Mouse (Mus musculus) kidney, postnatal 14 days (tissue): ENCODE data around the gene Gm10642.

Source experiments
- DNase-seq: peaks from one replicate; pipeline ENCODE4 v3.0.0; 2022; ENCODE audit warnings: mixed read lengths

Gene Gm10642

DNA sequence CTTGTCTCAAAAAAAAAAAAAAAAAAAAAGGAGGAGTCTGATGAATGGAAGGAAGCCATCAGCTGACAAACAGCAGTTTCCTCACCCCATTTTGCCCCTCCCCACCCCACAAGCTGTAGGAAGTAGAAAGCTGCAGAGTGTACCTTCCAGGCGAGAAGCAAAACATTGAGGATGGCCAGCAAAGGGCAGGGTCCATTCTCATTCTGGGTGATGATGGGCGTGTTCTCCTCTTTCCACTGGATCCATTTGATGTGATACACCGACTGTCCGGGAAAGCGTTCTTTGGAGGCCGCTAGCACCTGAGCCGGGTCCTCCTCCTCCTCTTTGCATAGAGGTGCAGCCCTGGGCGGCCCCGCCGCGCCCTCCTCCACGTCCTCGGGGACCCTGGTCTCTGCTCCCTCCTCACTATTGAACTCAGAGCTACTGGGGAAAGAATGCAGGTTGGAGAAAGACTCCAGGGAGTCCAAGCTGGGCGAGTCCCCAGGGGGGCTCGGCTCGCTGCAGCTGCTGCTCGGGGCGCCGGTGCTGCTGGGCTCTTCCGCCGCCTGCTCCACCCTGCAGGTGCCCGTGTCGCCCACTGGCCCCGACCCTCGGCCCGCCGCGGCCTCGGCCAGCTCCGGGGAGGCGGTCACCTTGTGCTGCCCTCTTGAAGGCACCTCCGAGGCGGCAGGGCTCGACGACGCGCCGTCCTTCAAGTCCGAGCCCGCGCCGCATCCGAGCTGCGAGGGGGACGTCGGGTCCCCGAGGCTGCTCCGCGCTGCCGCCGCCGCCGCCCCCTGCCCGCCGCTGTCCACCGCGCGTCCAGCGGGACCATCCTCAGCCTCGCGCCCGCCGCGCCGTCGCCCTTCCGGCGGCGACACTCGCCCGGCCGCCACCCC is at the start of gene Gm10642:
Gene Gm10642, plus strand, starts transcription at position 122 of the 878 bp plus-strand sequence.
- DNase-seq = peak; percentile 78

DNA sequence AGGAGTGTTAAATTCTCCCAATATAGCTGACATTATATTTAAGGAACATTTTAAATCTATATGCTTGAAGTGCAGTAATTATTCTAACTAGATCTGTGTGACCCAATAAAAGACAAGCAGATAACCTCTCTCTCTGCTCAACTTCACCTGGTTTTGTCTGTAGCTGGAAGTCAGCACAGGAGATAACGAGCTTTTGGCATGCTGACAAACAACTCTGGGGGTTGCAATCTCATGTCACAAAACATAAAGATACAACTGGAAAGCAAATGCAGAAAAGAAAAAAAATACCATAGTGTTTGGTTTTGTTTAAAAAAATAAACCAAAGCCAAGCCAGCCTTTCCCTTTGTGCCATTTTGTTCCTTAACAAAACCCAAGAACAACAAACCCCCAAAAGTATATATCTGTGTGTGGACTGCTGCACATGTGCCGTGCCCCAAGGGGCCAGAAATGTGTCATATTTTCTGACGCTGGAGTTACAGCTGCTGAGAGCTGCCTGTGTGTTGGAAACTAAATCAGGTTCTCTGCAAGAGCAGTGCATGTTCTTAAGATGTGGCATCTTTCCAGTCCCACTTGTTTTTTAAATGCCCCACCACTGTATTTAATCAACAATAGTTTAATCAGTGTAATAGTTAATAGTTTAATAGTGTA is 44.9 kb upstream of the Gm10642 start:
- no peak for DNase-seq

DNA sequence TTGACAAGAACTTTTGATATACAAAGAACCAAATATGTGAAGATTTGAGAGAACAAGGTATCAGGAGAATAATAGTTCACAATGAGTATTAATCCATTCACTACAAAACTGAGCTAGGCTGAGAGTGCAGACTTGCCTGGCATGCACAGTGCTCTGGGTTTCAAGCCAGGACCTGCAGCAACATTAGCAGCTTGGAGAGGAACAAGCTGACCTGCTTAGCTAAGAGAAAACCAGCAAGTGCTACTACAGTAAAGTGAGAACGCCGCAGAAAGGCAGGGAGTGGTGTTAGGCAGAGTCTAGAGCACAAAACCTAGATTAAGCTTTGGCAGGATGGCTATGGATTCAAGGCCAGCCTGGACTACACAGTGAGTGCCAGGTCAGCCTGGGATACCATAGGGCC is 26.3 kb upstream of the Gm10642 start:
- DNase-seq = no peak

DNA sequence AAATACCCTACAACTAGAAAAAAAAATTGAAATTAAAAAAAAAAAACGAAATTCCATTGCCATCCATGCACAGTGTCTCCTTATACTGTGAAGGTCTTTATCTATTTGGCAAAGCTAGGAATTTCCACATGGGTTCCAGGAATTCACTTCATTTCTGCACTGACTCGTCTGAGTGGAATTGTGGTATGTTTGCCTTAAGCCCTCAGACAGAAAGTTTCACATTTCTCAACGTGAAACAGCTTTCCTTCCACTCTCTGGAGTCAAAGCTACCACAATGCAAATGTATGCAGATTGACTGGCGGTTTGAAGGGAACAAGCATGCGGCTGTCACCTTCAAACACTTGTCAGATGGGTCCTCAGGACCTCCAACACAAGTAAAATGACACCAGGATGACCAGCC is 24.4 kb upstream of the Gm10642 start:
- DNase-seq = peak; percentile 10

DNA sequence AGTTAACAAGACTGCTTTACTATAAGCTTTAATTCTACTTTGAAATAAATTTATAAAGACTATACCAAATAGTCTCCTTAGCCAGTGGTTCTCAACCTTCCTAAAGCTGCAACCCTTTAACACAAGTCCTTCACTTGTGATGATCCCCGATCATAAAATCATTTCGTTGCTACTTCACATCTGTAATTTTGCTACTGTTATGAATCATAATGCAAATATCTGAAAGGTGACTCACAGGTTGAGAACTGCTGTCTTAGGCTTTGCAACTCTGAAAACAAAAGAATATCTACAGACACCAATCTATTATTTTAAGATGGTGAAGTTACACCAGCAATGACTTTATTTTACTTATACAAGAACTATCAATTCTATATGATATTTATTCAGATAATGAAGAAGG is 19.3 kb upstream of the Gm10642 start:
- no peak for DNase-seq

DNA sequence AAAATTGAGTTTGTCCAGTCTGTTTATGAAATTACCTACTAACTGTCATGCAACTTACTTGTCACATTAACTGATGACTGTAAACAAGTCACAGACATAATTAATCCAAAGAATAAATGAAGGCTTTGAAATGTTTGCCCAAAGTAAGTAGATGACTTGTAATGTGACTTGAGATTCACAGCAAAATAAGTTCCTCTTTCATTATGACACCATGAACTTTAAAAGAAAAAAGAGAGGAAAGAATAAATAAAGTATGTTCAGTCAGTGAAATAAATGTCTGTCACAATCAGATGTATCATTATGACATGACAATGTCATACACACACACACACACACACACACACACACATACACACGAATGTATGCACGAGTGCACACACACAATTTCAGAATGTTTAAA is 5.8 kb upstream of the Gm10642 start:
- DNase-seq = no peak

DNA sequence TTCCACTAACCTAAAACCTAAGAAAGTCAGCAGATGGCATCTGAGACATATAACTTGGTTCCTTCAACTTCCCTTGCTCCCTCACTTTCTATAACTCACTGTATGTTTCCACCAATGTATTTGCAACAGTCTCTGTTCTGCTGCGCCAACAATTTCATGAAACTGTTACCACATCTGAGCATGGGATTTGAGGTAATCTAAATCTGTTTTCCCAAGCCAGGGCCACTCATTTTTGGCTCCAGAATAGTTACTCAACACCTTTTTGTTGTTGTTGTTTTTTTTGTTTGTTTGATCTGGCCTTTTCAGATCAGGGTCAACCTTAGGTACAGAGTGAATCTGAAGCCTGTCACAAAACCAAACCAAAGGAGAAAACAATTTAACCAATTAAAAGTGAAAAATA is 5.1 kb upstream of the Gm10642 start:
- DNase-seq = no peak

DNA sequence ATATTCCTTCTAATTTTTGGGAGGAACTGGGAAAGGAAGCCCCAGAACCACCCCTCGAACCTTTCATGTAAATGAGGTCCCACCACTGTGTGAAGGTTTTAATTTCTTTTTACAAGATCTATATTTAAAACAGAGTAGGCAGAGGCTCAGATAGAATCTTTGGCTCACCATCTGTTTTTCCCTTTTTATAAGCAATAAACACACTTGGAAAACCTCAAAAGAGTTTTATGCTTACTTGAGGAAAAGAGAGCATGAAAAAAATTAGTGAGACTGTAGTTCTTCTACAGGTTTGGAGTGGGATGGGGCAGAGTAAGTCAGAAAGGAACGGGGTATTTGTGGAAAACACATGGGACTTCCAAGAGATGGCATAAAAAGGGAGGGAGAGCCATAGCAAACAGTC is 3.8 kb upstream of the Gm10642 start:
- DNase-seq = no peak

DNA sequence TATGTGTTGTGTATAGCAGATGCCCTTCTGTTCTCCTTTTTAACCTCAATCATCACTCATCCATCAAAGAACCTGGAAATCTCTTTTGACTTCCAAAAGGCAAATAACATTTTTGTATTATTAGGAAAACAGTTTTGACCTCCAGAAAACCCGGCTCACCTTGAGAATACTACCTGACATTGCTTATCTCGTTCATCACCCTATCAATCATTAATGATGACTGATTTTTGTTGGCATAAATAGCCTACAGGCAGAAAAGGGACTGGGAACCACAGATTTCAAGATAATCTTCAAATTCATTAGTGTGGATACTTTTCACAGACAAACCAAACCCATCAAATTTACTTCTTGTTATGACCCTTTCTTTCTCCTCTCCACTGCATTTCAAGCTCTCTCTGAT is 2.2 kb upstream of the Gm10642 start:
- no peak for DNase-seq

DNA sequence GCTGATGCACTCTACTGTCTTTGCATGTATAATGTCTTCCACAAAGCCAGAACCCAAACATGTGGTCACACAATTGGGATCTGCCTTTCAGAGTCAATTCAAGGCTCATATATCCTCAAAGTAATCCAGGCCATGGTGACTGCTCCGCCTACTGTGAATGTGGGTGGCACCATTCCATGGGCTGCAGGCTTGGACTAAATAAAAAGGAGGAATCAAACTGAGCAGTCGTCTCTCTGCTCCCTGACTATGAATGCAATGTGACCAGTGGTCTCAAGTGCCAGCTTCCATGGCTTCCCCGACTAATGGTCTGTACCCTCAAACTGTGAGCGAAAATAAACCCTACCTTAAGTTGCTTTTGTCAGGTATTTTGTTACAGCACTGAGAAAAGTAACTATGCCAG is 1.6 kb upstream of the Gm10642 start:
- no peak for DNase-seq

DNA sequence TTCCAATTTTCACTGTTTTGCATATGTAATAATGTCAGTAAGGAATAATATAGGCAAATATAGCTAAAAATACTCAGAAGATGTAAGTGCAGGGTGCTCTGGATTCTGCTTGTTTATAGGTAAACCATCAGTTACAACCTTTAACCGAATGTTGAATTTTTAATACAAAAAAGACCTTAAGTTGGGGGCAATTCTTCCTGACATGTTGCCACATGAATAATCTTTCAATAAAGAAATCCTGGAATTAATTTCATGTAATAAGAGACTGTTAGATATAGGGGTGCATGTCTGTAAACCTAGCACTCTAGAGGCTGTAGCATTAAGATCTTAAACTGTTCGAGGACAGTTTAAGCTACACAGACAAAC is 304 bp upstream of the Gm10642 start:
- DNase-seq = no peak

DNA sequence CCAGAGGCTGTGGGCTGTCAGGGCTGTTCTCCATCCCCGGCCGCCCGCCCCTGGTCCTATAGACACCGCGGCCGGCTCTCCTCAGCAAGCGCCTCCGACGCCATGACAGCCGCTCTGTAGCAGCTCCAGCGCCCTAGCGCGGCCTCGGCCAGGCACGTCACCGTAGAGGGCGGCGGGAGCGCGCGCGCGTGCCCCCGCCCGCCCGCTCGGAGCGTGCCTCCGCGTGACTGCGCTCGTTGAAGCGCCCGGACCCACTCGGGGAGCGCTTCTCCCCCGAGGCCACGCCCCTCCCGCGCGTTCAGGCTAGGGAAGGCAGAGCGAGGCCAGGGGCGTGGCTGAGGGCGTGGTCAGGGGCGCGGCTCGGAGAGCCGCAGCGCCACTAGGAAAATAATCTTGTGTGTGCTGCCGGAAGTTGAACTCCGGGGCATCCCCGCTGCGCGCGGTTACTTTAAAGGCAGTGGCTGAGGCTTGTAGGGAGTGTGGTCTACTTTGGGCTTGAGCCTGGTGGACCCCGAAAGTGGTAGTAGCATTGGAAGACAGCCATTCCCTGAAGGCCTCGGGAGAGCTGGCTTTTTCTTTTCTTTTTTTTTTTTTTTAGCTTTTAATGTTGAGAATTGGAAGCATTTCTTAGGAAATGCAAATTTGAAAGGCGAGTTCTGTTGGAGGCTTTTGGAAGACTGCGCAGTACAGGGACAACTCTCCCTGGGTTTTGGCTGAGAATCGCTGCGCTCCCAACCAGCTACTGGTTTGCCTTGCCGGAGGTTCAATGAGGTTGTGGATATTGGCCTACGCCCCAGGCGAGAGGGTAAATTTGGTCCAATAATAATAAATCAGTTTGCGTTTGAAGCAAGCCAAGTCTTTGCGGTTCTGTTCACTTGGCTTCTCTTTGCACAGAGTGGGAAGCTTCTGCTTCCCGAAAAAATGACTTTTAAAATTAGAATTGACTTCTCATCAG is 1.2 kb downstream of the Gm10642 start, which contains the start of gene Mindy2:
Gene Mindy2, minus strand, starts transcription at position 162 of the 955 bp plus-strand sequence.
- peak; percentile 99 for DNase-seq

DNA sequence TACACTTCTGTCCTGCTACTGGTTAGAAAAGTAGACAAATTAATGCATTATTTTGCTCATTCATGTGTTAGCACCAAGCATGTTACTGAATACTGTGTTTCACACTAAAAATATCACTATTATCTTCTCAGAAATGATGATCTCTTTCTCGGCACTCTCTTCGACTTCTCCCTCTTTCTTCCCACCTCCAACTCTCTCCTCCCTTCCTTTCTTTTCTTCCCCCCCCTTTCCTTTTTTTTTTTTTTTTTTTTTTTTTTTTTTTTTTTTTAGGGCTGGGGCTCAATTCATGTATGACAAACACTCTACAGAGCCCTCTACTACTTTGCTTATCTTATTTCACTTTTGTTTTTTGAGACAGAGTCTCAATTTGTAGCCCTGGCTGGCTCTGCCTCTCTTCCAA is 2.2 kb downstream of the Gm10642 start:
- no peak for DNase-seq

DNA sequence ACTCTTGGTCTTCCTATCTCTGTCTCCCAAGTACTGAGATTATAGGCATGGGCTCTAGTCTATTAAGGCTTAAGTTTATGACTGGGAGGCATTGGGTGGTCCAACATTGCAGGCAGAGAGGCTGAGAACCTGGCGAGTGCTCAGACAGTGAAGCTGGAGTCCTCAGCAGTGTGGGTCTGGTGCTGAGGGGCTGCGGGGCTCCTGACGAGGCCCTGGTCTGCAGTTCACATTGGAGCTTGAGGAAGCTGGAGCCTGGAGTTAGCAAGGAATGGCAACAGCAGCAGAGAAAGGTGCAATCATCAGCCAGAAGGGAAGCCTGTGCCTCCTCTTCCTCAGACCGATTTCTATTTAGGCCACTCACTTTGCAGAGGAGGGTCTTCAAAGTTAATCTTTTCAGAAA is 8.8 kb downstream of the Gm10642 start:
- DNase-seq = no peak

DNA sequence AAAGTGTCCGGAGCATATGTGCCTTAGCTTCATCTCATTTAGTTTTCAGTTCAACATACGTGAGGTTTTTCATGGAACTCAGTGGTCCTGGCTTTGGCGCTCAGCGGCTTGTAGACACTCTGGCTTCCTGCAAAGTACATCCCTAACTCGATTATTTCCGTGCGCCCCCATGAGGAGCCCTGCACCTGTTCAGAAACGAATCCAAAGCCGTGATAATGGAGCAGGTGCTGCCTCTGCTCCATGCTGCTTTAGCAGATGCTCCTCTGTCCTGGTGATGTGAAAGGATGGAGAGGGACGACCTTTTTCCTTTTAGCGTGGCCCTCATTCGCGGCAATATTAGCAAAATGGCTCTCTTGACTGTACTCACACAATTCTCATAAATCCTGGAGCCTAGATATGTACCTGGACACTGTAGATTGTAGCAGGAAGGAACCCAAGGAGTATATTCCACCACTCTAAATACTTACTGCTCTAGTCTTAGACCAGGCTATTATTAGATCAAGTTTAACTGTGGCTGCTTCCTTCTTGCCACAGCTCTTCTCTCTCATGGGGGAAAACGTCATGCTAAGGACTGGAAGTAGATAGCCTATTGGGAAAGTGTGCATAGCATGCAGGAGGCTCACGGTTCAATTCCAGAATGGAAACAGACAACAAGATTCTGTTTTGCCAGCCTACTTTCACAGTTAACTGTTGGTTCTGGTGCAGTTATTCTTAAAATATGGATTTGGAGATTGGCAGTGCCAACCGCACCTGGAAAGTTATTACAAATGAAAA is 9.5 kb downstream of the Gm10642 start:
- DNase-seq = no peak

DNA sequence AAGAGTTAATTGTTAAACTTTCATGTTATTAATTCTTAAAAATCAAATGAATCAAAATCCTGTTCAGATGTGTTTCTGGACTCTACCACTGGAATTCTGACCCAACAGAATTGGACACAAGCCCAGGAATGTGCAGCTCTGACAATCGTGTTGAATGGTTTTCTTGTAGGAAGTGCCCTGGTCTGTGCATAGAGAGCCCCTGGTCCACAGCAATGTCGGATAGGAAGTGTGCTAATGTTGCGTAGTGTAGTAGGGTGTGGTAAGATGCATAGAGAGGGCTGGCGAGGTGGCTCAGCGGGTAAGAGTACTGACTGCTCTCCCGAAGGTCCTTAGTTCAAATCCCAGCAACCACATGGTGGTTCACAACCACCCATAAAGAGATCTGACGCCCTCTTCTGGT is 10.8 kb downstream of the Gm10642 start:
- peak; percentile 54 for DNase-seq

DNA sequence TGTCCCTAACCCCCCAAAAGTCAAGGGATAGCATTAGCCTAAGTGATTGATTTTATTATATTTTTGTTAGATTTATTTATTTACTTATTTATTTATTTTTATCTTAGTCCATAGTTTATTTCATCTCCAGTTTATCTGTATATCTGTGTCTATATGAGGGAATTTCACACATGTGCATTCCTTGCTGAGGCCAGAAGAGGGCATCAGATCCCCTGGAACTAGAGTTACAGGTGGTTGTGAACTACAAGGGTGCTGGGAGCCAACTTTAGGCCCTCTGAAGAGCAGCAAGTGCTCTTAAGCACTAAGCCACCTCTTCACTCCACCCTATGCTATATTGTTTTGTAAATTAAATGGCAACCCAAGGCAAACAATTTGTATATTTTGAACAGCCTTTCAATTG is 12.0 kb downstream of the Gm10642 start:
- DNase-seq = no peak

DNA sequence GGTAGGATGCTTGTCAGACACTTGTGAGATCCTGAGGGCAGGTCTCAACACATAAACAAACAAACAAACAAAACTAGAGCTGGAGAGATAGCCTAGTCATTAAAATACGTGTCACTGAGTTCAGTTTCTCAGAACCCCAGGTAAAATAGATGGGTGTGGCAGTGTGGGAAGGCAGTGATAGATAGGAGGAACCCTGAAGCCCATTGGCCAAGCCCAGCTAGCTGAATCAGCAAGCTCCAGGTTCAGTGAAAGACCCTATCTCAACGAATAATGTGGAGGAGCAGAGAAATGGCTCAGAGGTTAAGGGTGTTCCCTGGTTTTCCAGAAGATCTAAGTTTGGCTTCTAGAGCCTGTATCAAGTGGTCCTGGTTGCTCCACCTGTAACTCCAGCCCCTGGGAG is 13.1 kb downstream of the Gm10642 start:
- DNase-seq = no peak

DNA sequence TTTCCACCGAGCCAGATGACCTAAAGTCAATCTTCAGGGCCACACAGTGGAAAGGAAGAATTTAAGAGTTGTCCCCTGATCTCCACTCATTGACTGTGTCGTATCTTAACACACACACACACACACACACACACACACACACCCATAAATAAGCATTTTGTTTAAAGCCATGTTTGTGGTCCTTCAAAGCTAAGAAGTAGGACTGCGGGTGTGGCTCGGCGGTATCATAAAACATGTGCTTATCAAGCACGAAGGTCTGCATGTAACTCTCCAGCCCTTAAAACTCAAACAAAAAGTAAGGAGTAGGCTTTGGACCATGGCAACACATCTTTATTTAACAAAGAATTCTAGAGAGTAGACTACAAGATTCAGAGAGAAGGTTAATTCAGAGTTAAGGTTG is 14.3 kb downstream of the Gm10642 start:
- DNase-seq = no peak

DNA sequence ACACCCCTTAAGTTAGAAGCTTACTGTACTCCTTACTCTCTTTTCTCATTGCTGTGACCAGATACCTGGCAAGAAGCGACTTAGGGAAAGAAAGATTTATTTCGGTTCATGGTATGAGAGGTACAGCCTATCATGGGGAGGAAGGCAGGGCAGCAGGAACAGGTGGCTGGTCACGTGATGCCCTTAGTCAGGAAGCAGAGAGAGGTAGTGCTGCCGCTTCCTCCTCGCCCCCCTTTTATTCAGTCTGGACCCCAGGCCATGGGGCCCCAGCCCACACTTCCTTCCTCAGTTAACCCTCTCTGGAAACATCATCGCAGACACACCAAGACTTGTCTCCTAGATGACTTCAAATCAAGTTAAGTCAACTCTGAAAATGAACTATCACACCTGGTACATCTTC is 15.2 kb downstream of the Gm10642 start:
- DNase-seq = no peak

DNA sequence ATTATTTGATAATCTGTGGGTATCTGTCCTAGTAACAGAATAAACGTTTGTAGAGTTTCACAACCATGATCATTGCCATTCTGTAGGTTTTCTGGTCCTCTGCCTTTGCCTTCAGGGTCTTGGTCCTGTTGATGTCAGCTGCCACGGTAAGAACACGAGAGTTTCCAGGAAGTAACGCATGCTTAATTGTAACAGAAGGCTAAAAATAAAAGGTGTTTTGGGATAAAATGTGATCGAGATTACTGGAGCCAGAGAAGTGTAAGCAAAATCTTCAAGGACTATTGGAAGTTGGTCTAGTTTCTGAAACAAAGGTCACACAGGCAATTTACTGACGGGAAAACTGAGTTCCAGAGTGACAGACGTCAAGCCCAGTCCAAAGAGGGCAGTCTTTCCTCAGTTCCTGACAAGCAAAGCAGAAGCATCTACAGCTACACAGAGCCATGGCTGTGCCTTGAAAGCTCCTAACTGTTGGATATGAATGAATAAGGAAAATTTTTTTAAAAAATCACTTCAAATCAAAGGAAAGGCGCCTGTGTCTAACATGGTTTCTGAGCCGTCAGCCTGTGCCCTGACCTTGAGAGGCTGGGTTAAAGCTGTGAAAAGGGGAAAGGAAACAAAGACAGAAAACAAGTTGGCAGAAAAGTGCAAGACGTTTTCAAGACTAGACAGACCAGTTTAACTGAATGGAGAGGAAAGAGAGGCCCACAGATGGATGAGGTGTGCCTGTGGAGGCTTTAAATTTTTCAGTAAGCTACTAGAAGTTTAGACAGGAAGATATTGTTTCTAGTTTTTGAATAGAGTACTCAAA is 15.9 kb downstream of the Gm10642 start:
- peak; percentile 56 for DNase-seq

DNA sequence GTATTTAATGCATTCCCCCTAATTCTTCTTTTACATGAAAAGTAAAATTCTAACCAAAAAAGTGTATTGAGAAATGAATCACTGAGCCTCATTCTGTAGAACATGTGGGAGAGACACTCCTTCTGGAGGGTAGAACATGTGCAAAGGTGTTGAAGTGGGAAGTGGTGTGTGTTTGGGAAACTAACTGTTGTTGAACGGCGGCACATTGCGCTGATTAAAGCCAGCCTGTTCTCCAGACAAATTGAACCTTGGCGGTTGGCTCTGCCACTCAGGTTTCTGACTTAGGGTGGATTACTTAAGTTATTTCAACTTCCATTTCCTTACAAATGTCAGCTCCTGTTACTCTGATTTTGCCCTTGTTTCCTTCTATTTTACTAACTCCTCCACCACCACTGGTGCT is 17.6 kb downstream of the Gm10642 start:
- DNase-seq = no peak
